Mouse (Mus musculus) lung, embryonic 14.5 days (tissue): Measurements from ENCODE around the gene Atpaf1. TPM values are rescaled to one million over a fixed set of nuclear protein-coding genes. Genes with fewer than 3 reads are reported as not detected.

Source experiments
- ATAC-seq: fragments of 200-750 bp; cut with Nextera tagmentation; 2 replicates; pipeline ENCODE4 v1.8.0; 2017; ENCODE audit warnings: mild to moderate bottlenecking, moderate TSS enrichment, moderate library complexity; ENCODE audit not compliant: insufficient read depth
- DNase-seq: peaks from one replicate; pipeline ENCODE4 v3.0.0-alpha.2; 2015
- H3K27ac ChIP-seq: fragments of 300-500 bp; sonication (generic); 2 replicates; pipeline ENCODE4 v1.5.1; 2014; ENCODE audit warnings: low read depth, mild to moderate bottlenecking, moderate library complexity
- H3K27me3 ChIP-seq: fragments of 300-500 bp; sonication (generic); 2 replicates; pipeline ENCODE4 v1.6.1; 2014; ENCODE audit warnings: low read length, control low read depth; ENCODE audit not compliant: insufficient read depth
- H3K36me3 ChIP-seq: fragments of 300-500 bp; sonication (generic); 2 replicates; pipeline ENCODE4 v1.6.1; 2014; ENCODE audit warnings: control low read depth; ENCODE audit not compliant: insufficient read depth
- H3K4me1 ChIP-seq: fragments of 300-500 bp; sonication (generic); 2 replicates; pipeline ENCODE4 v1.6.1; 2014; ENCODE audit warnings: antibody characterized with exemption, control low read depth; ENCODE audit not compliant: insufficient read depth
- H3K4me2 ChIP-seq: fragments of 300-500 bp; sonication (generic); 2 replicates; pipeline ENCODE4 v1.6.1; 2014; ENCODE audit warnings: mild to moderate bottlenecking
- H3K4me3 ChIP-seq: fragments of 300-500 bp; sonication (generic); 2 replicates; pipeline ENCODE4 v1.5.1; 2014; ENCODE audit warnings: low read depth, low read length
- H3K9ac ChIP-seq: fragments of 300-500 bp; sonication (generic); 2 replicates; pipeline ENCODE4 v1.6.1; 2014
- H3K9me3 ChIP-seq: fragments of 300-500 bp; sonication (generic); 2 replicates; pipeline ENCODE4 v1.6.1; 2016; ENCODE audit warnings: low read depth, low read length, control low read depth
- CTCF ChIP-seq: IDR thresholded peaks from 2 replicates; pipeline ENCODE4 v1.5.1; 2016; ENCODE audit warnings: antibody characterized with exemption, low read depth
- WGBS: fragments of 180-500 bp; shearing (Covaris S2); extraction: QIAGEN DNeasy Blood & Tissue Kit; methylation state at CpG from one replicate; pipeline ENCODE4 v1.1.7; 2014; 5-methylcytosine and 5-hydroxymethylcytosine counted together
- polyA plus RNA-seq: library from polyadenylated mRNA; unstranded; fragments of >200 nt; fragmentation: Nextera tagmentation; extraction: Ambion mirVana; gene quantifications from 2 replicates; pipeline ENCODE4 v1.2.1, GENCODE M21; 2014

Atpaf1 gene
- polyA plus RNA-seq, 1 experiment from 2014 or later: 61.4 TPM

DNA sequence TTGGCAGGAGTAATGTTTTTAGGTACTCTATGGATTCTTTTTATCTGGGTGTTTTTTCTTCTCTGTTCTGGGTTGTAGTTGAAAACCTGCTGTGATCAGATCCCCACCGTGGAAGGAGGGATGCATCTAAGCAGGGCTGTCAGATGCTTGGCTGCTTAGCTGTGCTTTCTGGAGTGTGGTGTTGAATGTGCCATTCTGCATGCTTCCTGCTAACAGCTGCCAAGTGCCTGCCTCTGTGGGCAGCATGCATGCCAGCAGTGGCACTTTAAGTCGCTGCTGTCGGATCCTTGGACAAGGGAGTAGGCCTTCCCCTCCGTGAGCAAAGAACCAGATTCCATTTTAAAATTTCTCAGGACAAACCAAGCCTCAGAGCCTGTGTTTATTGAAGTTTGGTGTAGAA lies 71.0 kb downstream of the Atpaf1 start:
- H3K9me3 ChIP-seq: no peaks in the 10 kb centered on the region
- no peak overlapping the region for H3K9ac ChIP-seq
- no peak overlapping the region for H3K4me2 ChIP-seq
- H3K27ac ChIP-seq: no peak overlapping the region
- ATAC-seq: no peak
- peaks cover 14% of the 10 kb centered on the region for H3K36me3 ChIP-seq
- TF ChIP-seq CTCF: no peak
- H3K4me3 ChIP-seq: no peak overlapping the region
- DNase-seq: no peak
- H3K4me1 ChIP-seq: no peaks in the 10 kb centered on the region
- 51% methylated on average over 4 of the region's 4 CpGs for WGBS
- H3K27me3 ChIP-seq: no peaks in the 10 kb centered on the region

DNA sequence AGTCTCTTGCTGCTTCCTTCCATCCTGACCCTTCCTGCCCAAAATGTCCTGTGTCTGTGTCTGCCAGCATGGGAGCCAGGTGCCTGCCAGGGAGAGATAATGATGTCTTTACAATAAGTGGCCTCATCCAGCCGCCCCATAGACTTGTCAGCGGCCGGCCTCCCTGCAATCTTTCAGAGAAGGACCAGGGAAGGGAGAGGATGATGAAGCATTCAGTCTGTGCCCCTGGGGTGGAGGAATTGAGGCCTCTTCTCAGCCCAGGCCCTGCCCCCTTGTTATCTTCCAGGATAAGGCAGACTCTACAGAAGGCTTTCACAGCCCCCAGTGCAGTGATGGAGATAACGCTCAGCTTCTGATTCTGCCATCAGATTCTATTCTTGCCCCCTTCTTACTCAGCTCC lies 71.7 kb downstream of the Atpaf1 start:
- Histone ChIP-seq H3K4me2 (no peak overlapping the region), H3K9ac (no peak overlapping the region), H3K4me1 (no peaks in the 10 kb centered on the region), H3K36me3 (peaks cover 14% of the 10 kb centered on the region), H3K27me3 (no peaks in the 10 kb centered on the region), H3K4me3 (no peak overlapping the region), H3K9me3 (no peaks in the 10 kb centered on the region), H3K27ac (no peak overlapping the region)
- DNase-seq (no peak), ATAC-seq (no peak)
- 60% methylated on average over 4 of the region's 4 CpGs for WGBS
- TF ChIP-seq CTCF: no peak

DNA sequence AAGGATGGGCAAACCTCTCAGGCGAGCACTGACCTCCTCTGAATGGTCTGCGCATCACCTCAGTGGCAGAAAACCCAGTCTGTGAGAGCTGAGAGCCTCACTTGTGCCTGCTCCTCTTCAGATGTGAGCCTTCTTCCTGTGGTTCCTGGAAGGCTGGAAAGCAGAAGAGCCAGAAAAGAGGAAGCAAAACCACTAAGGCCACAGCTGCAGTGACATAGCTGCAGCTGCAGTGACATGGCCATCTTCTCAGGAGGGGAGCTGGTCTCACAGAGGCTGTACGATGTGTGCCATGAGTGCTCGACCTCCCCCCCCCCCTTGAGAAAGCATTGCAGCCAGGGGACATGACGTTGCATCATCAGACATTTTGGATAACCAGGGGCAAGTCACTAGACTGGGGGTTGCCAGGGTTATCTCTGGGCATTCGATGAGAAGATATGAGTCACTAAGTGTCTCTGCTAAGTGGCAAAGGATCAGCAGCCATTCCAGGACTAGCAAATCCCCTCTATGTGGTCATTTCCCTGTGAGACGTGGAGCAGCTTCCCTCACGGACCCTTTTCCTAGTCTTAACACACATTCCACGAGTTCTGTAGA lies 72.8 kb downstream of the Atpaf1 start:
- no peak overlapping the region for H3K9ac ChIP-seq
- H3K9me3 ChIP-seq: no peaks in the 10 kb centered on the region
- peaks cover 16% of the 10 kb centered on the region; the same call in 1 of the 2 replicates for H3K36me3 ChIP-seq
- 67% methylated on average over 9 of the region's 9 CpGs for WGBS
- H3K27me3 ChIP-seq: no peaks in the 10 kb centered on the region
- TF ChIP-seq CTCF: no peak
- H3K4me1 ChIP-seq: no peaks in the 10 kb centered on the region
- no peak for ATAC-seq
- H3K4me2 ChIP-seq: no peak overlapping the region
- no peak for DNase-seq
- H3K4me3 ChIP-seq: no peak overlapping the region
- H3K27ac ChIP-seq: no peak overlapping the region

DNA sequence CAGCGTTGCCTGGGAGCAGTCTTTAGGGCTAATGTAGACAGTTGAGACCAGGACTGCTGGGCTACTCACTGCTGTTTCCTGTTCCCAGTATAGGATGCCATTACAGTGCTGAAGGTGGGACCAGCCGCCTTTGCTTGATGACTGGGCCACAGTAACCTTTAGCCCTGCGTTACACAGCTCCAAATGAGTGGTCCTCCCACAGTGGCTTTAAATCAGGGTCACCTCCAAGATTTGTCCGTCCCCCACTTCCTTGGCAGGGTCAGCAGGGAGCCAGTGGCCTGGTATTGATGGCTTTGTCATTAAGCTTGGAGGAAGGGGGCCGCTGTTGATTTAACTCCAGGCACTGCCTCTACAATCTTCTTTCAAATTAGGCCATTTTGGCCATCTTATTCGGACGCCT lies 78.7 kb downstream of the Atpaf1 start:
- Histone ChIP-seq H3K27me3 (no peaks in the 10 kb centered on the region), H3K9ac (no peak overlapping the region), H3K27ac (no peak overlapping the region), H3K4me3 (no peak overlapping the region), H3K4me2 (no peak overlapping the region), H3K4me1 (no peaks in the 10 kb centered on the region), H3K36me3 (0 out of 2 replicates have a peak, but pooled peaks cover 10% of the 10 kb centered on the region), H3K9me3 (no peaks in the 10 kb centered on the region)
- ATAC-seq: no peak
- WGBS: 63% methylated on average over 7 of the region's 7 CpGs
- no peak for DNase-seq
- no peak for TF ChIP-seq CTCF

DNA sequence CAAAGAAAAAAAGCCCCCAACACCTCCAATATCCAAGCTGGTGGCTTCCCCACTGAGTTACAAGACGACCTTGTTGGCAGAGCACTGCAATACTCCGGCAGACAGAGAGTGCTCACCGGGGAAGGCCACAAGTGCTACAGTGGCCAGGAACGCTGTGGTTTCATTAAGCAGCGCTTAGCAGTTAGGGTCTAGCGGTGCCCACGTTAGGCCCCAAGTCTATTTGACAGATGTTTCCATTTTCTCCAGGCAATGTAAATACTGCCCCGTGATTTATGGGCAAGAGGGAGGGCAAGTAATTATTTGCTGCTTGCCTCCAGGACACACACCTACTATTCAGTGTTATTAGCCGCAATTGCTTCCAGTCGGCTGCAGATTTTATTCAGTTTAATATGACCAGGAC lies 79.3 kb downstream of the Atpaf1 start:
- H3K4me1 ChIP-seq: no peaks in the 10 kb centered on the region
- no peak overlapping the region for H3K4me3 ChIP-seq
- WGBS: 32% methylated on average over 10 of the region's 10 CpGs
- TF ChIP-seq CTCF: no peak
- H3K27ac ChIP-seq: no peak overlapping the region
- no peak for DNase-seq
- H3K36me3 ChIP-seq: 0 out of 2 replicates have a peak, but pooled peaks cover 10% of the 10 kb centered on the region
- ATAC-seq: no peak
- no peaks in the 10 kb centered on the region for H3K27me3 ChIP-seq
- no peaks in the 10 kb centered on the region for H3K9me3 ChIP-seq
- no peak overlapping the region for H3K9ac ChIP-seq
- no peak overlapping the region for H3K4me2 ChIP-seq

Other genes starting within 250 kb of the Atpaf1 start
- not detected in 2 replicates for gene Cyp4a31, start 221.2 kb upstream of the Atpaf1 start, polyA plus RNA-seq
- not detected in 2 replicates for gene Cyp4a32, start 183.8 kb upstream of the Atpaf1 start, polyA plus RNA-seq
- gene Cyp4b1, start 137.1 kb upstream of the Atpaf1 start, polyA plus RNA-seq: 7.6 and 10.9 TPM in 2 replicates
- gene Efcab14, start 47.1 kb upstream of the Atpaf1 start, polyA plus RNA-seq: 48.8 and 53.7 TPM in 2 replicates
- gene Tex38, start 3.8 kb upstream of the Atpaf1 start, polyA plus RNA-seq: not detected in 2 replicates
- gene Mob3c, start 43.3 kb downstream of the Atpaf1 start, polyA plus RNA-seq: 9.6 and 11.5 TPM in 2 replicates
- 19.4 and 19.8 TPM in 2 replicates for gene Mknk1, start 54.4 kb downstream of the Atpaf1 start, polyA plus RNA-seq
- gene Kncn, start 99.6 kb downstream of the Atpaf1 start, polyA plus RNA-seq: not detected in 2 replicates
- gene 6430628N08Rik, start 105.9 kb downstream of the Atpaf1 start, polyA plus RNA-seq: not detected in 2 replicates
- gene Dmbx1, start 155.1 kb downstream of the Atpaf1 start, polyA plus RNA-seq: not detected in 2 replicates
- 6.3 and 8.0 TPM in 2 replicates for gene Faah, start 233.1 kb downstream of the Atpaf1 start, polyA plus RNA-seq